In the genomic region with DNA sequence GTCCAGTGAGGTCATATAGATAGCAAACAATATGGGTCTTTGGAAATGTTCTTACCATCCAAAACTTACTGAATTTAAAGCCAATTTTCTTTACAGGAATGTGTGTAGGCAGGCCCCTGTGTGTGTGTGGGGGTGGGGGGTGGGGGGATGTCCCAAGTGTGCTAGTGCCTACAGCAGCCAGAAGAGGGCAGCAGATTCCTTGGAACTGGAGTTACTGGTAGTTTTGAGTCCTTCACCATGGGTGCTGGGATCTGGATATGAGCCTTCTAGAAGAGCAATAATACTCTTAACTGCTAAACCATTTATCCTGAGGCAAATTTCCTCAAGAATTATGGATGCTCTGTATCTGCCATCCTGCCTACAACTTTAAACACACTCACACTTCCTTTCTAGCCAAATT, we compare ENCODE assay signal across 21 mouse cellular contexts.
"Had no signal": no experiment of that assay in that cellular context is flagged by ENCODE, and none has a peak within 500 bp of the region (broad histone marks: within the 10 kb centered on the region; RNA-seq: fewer than 3 reads in every experiment).

No protein-coding gene starts in this region.

- H3K4me2 ChIP-seq: limb, embryonic 13.5 days; liver, embryonic 12.5 days; liver, embryonic 15.5 days; lung, embryonic 15.5 days; midbrain, embryonic 11.5 days; stomach, embryonic 15.5 days had no signal

- H3K27me3 ChIP-seq: limb, embryonic 13.5 days; liver, embryonic 12.5 days; liver, embryonic 15.5 days; lung, embryonic 15.5 days; megakaryocyte, embryonic 14.5 days; stomach, embryonic 15.5 days had no signal

- H3K27ac ChIP-seq: layer of hippocampus, adult 2 months; limb, embryonic 10.5 days; limb, embryonic 13.5 days; liver, embryonic 12.5 days; liver, embryonic 15.5 days; lung, embryonic 15.5 days; stomach, embryonic 15.5 days had no signal

- ATAC-seq: liver, embryonic 12.5 days had no signal

- DNase-seq: kidney, adult 9 months; kidney, postnatal 25 days; layer of hippocampus, adult 9-11 months; liver; lung, adult 18-20 months; lung, postnatal 10 days; lung, postnatal 36 days; midbrain, embryonic 14.5 days; right cerebral cortex, adult 18-20 months; right cerebral cortex, postnatal 14 days; spleen, adult 18-20 months; thymus, postnatal 25 days had no signal

- H3K36me3 ChIP-seq: limb, embryonic 10.5 days; limb, embryonic 13.5 days; liver, embryonic 12.5 days; liver, embryonic 15.5 days; lung, embryonic 15.5 days; stomach, embryonic 15.5 days had no signal

- H3K9me3 ChIP-seq: limb, embryonic 10.5 days; limb, embryonic 13.5 days; liver, embryonic 12.5 days; liver, embryonic 15.5 days; lung, embryonic 15.5 days; stomach, embryonic 15.5 days had no signal

- H3K9ac ChIP-seq: limb, embryonic 13.5 days; liver, embryonic 12.5 days; liver, embryonic 15.5 days; lung, embryonic 15.5 days; stomach, embryonic 15.5 days had no signal

- H3K4me3 ChIP-seq: layer of hippocampus, adult 2 months; limb, embryonic 10.5 days; limb, embryonic 13.5 days; liver, embryonic 12.5 days; liver, embryonic 15.5 days; lung, embryonic 15.5 days; megakaryocyte, embryonic 14.5 days; stomach, embryonic 15.5 days had no signal

- H3K4me1 ChIP-seq: limb, embryonic 10.5 days; limb, embryonic 13.5 days; liver, embryonic 12.5 days; liver, embryonic 15.5 days; lung, embryonic 15.5 days; megakaryocyte, embryonic 14.5 days; stomach, embryonic 15.5 days had no signal
